Mouse (Mus musculus): ENCODE results near the gene Hoxa4. TPM values are rescaled to one million over a fixed set of nuclear protein-coding genes. Genes with fewer than 3 reads are reported as not detected.

Hoxa4 gene
- total RNA-seq (2023): under 1 TPM in 1 of 2 experiments, not detected in 1; 0.24 TPM

GRCm38 (mm10) chr6:52190906-52191810, at the start of gene Hoxa4:
Gene Hoxa4 (minus strand): TSS chr6:52191753.

GRCm38 (mm10) chr6:52240389-52241000, 48.9 kb upstream of the Hoxa4 start, which contains the start of gene Hoxa10:
Gene Hoxa10 (minus strand): TSS chr6:52240854.

GRCm38 (mm10) chr6:52230516-52231165, 39.1 kb upstream of the Hoxa4 start, which contains the start of gene Hoxa9:
Gene Hoxa9 (minus strand): TSS chr6:52231089.

GRCm38 (mm10) chr6:52221337-52221992, 29.9 kb upstream of the Hoxa4 start, which contains the start of gene Hoxa7:
Gene Hoxa7 (minus strand): TSS chr6:52221854.

GRCm38 (mm10) chr6:52213119-52213986, 21.8 kb upstream of the Hoxa4 start, which contains the start of the genes Hoxa3 and Gm28308:
Gene Hoxa3 (minus strand): TSS chr6:52213336.
Gene Gm28308 (minus strand): TSS chr6:52213339.

GRCm38 (mm10) chr6:52208072-52208867, 16.7 kb upstream of the Hoxa4 start, which contains the start of gene Hoxa6:
Gene Hoxa6 (minus strand): TSS chr6:52208722.

GRCm38 (mm10) chr6:52204050-52204752, 12.6 kb upstream of the Hoxa4 start, which contains the start of gene Hoxa5:
Gene Hoxa5 (minus strand): TSS chr6:52204587.

GRCm38 (mm10) chr6:52177061-52177735, 14.4 kb downstream of the Hoxa4 start, which contains the start of gene 5730596B20Rik:
Gene 5730596B20Rik (plus strand): TSS chr6:52177498.

GRCm38 (mm10) chr6:52164626-52165440, 26.7 kb downstream of the Hoxa4 start, which contains the start of gene Hoxa2:
Gene Hoxa2 (minus strand): TSS chr6:52164831.

GRCm38 (mm10) chr6:52158276-52159051, 33.1 kb downstream of the Hoxa4 start, which contains the start of gene Hoxa1:
Gene Hoxa1 (minus strand): TSS chr6:52158317.

Other genes with a start within 250 kb of the Hoxa4 start
- 100 to 1,000 TPM; 187 to 226 TPM for gene Skap2, start 179.2 kb downstream of the Hoxa4 start, total RNA-seq (2023)
- gene Hoxa1, start 33.4 kb downstream of the Hoxa4 start, total RNA-seq (2023): not detected
- gene Hoxa2, start 26.9 kb downstream of the Hoxa4 start, total RNA-seq (2023): not detected
- gene 5730596B20Rik, start 14.3 kb downstream of the Hoxa4 start, total RNA-seq (2023): not detected
- gene Hoxa5, start 12.8 kb upstream of the Hoxa4 start, total RNA-seq (2023): not detected
- gene Hoxa6, start 17.0 kb upstream of the Hoxa4 start, total RNA-seq (2023): not detected
- gene Hoxa3, start 21.6 kb upstream of the Hoxa4 start, total RNA-seq (2023): under 1 TPM in 1 of 2 experiments, not detected in 1; 0.46 TPM
- not detected for gene Gm28308, start 21.6 kb upstream of the Hoxa4 start, total RNA-seq (2023)
- gene Hoxa7, start 30.1 kb upstream of the Hoxa4 start, total RNA-seq (2023): under 1 TPM in 1 of 2 experiments, not detected in 1; 0.90 TPM
- gene Hoxa9, start 39.3 kb upstream of the Hoxa4 start, total RNA-seq (2023): 1 to 10 TPM in 1 of 2 experiments, under 1 TPM in 1; 0.31 to 1.1 TPM
- under 1 TPM in 1 of 2 experiments, not detected in 1; 0.15 TPM for gene Hoxa10, start 49.1 kb upstream of the Hoxa4 start, total RNA-seq (2023)
- not detected for gene Hoxa11, start 54.1 kb upstream of the Hoxa4 start, total RNA-seq (2023)
- gene Hoxa13, start 69.1 kb upstream of the Hoxa4 start, total RNA-seq (2023): not detected
- gene Evx1, start 121.7 kb upstream of the Hoxa4 start, total RNA-seq (2023): not detected